Comparison of ENCODE assay signal across 9 mouse cellular contexts in the genomic region with DNA sequence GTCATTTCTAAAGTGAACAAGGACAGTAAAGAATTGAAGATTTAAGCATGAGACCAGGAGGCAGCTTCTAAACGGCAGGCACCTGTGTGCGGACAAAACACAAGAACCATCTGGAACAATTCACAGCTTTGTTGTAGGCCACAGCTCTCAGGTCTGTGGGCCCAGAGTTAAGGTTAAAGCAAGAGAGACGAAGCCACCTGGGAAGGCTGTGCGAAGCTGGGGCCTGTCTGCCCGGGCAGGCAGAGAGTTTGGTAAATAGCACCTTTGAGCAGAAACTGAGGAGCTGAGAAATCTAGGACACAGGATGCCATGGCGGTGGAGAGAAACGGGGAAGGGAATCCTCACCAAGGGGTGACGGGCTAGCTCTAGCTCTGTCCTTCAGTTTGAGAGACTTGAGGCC. TPM values are rescaled to one million over a fixed set of nuclear protein-coding genes. Genes with fewer than 3 reads are reported as not detected.
DNase-seq lines count a peak whose midpoint lies in the region; ATAC-seq lines count a peak whose summit lies in the region.
"Had no signal": no experiment of that assay in that cellular context is flagged by ENCODE, and none has a peak within 500 bp of the region (broad histone marks: within the 10 kb centered on the region; RNA-seq: fewer than 3 reads in every experiment).

No protein-coding gene starts in this region.

- intact Hi-C loops in heart, postnatal 25 days (cut with DNase I), result no loop called here
- intact Hi-C loops in left cerebral cortex, postnatal 25 days (cut with DNase I), result no loop called here

- no peak for DNase-seq in heart, postnatal 25 days (ENCODE audit: low spot score)
- DNase-seq in left cerebral cortex, postnatal 25 days (ENCODE audit: low spot score in 2 of 2), result no peak
- DNase-seq in cerebellum, adult 18-20 months, result no peak
- DNase-seq in kidney, adult 8-10 months, result no peak

- peak overlapping the region; percentile 87 for H3K4me2 ChIP-seq in heart, embryonic 11.5 days
- peak overlapping the region; percentile 74 for H3K4me2 ChIP-seq in hindbrain, embryonic 13.5 days
- peak overlapping the region; percentile 71 for H3K4me2 ChIP-seq in midbrain, embryonic 12.5 days (replicated peaks)

- H3K4me1 ChIP-seq in heart, embryonic 11.5 days (ENCODE audit: control insufficient read depth, insufficient read depth, low read length), result peaks cover 60% of the 10 kb centered on the region
- peaks cover 30% of the 10 kb centered on the region for H3K4me1 ChIP-seq in brown adipose tissue, adult 24 weeks (ENCODE audit: control insufficient read depth, insufficient read depth, insufficient read length, low read length)
- peaks cover 85% of the 10 kb centered on the region for H3K4me1 ChIP-seq in hindbrain, embryonic 13.5 days (replicated peaks)
- H3K4me1 ChIP-seq in midbrain, embryonic 12.5 days, result peaks cover 83% of the 10 kb centered on the region

- no peak for ATAC-seq in heart, embryonic 11.5 days (replicated peaks; ENCODE audit: insufficient number of reproducible peaks, low FRiP score, low TSS enrichment)
- ATAC-seq in hindbrain, embryonic 13.5 days (ENCODE audit: low FRiP score), result no peak
- ATAC-seq in midbrain, embryonic 12.5 days (ENCODE audit: low FRiP score, low read depth), result no peak

- no peaks in the 10 kb centered on the region for H3K27me3 ChIP-seq in heart, embryonic 11.5 days (ENCODE audit: control insufficient read depth, insufficient read depth, low read length)
- no peaks in the 10 kb centered on the region for H3K27me3 ChIP-seq in hindbrain, embryonic 13.5 days
- no peaks in the 10 kb centered on the region for H3K27me3 ChIP-seq in midbrain, embryonic 12.5 days

- no peaks in the 10 kb centered on the region for H3K36me3 ChIP-seq in heart, embryonic 11.5 days (ENCODE audit: control insufficient read depth, insufficient read depth, low read length)
- no peaks in the 10 kb centered on the region for H3K36me3 ChIP-seq in hindbrain, embryonic 13.5 days
- peaks cover 25% of the 10 kb centered on the region for H3K36me3 ChIP-seq in midbrain, embryonic 12.5 days

- peak overlapping the region; percentile 12; the same call in 1 of the 2 replicates for H3K9ac ChIP-seq in heart, embryonic 11.5 days (ENCODE audit: low read depth, low read length)
- H3K9ac ChIP-seq in hindbrain, embryonic 13.5 days, result peak overlapping the region; percentile 73
- peak overlapping the region; percentile 90 for H3K9ac ChIP-seq in midbrain, embryonic 12.5 days (replicated peaks)

- H3K9me3 ChIP-seq in heart, embryonic 11.5 days (replicated peaks; ENCODE audit: control insufficient read depth, low read length), result no peaks in the 10 kb centered on the region
- H3K9me3 ChIP-seq in hindbrain, embryonic 13.5 days, result no peaks in the 10 kb centered on the region
- no peaks in the 10 kb centered on the region for H3K9me3 ChIP-seq in midbrain, embryonic 12.5 days

- H3K4me3 ChIP-seq in heart, embryonic 11.5 days (ENCODE audit: low read depth, low read length), result no peak overlapping the region
- peak overlapping the region; percentile 95 for H3K4me3 ChIP-seq in brown adipose tissue, adult 24 weeks (ENCODE audit: insufficient read depth, low read depth, low read length)
- H3K4me3 ChIP-seq in hindbrain, embryonic 13.5 days, result peak overlapping the region; percentile 72
- H3K4me3 ChIP-seq in midbrain, embryonic 12.5 days, result peak overlapping the region; percentile 83

- 88% methylated on average over 8 of the region's 8 CpGs for whole genome bisulfite sequencing in heart, embryonic 11.5 days (ENCODE audit: insufficient replicate concordance)
- WGBS in hindbrain, embryonic 13.5 days, result 82% methylated on average over 8 of the region's 8 CpGs
- 92% methylated on average over 8 of the region's 8 CpGs for WGBS in midbrain, embryonic 12.5 days

- peak overlapping the region; percentile 25; the same call in 1 of the 2 replicates for H3K27ac ChIP-seq in heart, embryonic 11.5 days (ENCODE audit: low read depth, low read length)
- H3K27ac ChIP-seq in brown adipose tissue, adult 24 weeks (replicated peaks; ENCODE audit: low read depth, low read length), result no peak overlapping the region
- H3K27ac ChIP-seq in hindbrain, embryonic 13.5 days, result peak overlapping the region; percentile 87
- peak overlapping the region; percentile 88 for H3K27ac ChIP-seq in midbrain, embryonic 12.5 days (replicated peaks)

RNA-seq across cellular contexts. Expression of a gene that starts 3.4 kb away (rescaled TPM):
- 31.7 and 35.6 TPM in 2 replicates for polyA plus RNA-seq in heart, embryonic 11.5 days (2014; fragmentation: Nextera tagmentation; extraction: Ambion mirVana)
- 10 to 100 TPM; 25.7 to 29.2 TPM for total RNA-seq in heart, postnatal 25 days (2021)
- 16.6 and 53.4 TPM in 2 replicates for polyA plus RNA-seq in brown adipose tissue, adult 24 weeks (2012; ENCODE audit: insufficient read depth, insufficient read length, missing spikeins)
- 57.4 and 63.4 TPM in 2 replicates for polyA plus RNA-seq in hindbrain, embryonic 13.5 days (2015; fragmentation: Nextera tagmentation; extraction: Ambion mirVana)
- 162 and 172 TPM in 2 replicates for polyA plus RNA-seq in midbrain, embryonic 12.5 days (2016; fragmentation: Nextera tagmentation; extraction: Ambion mirVana)
- 10 to 100 TPM; 15.1 to 29.0 TPM for total RNA-seq in left cerebral cortex, postnatal 25 days (2021)

RNA-seq across cellular contexts. Expression of a gene that starts 35.5 kb away (rescaled TPM):
- 1.7 and 1.9 TPM in 2 replicates for polyA plus RNA-seq in heart, embryonic 11.5 days (2014; fragmentation: Nextera tagmentation; extraction: Ambion mirVana)
- not detected for total RNA-seq in heart, postnatal 25 days (2021)
- not detected in 2 replicates for polyA plus RNA-seq in brown adipose tissue, adult 24 weeks (2012; ENCODE audit: insufficient read depth, insufficient read length, missing spikeins)
- polyA plus RNA-seq in hindbrain, embryonic 13.5 days (2015; fragmentation: Nextera tagmentation; extraction: Ambion mirVana), result 0.30 and 0.35 TPM in 2 replicates
- polyA plus RNA-seq in midbrain, embryonic 12.5 days (2016; fragmentation: Nextera tagmentation; extraction: Ambion mirVana), result not detected in 2 replicates
- total RNA-seq in left cerebral cortex, postnatal 25 days (2021), result not detected
- polyA plus RNA-seq: embryonic facial prominence, embryonic 11.5 days had no signal

RNA-seq across cellular contexts. Expression of a gene that starts 38.5 kb away (rescaled TPM):
- polyA plus RNA-seq in heart, embryonic 11.5 days (2014; fragmentation: Nextera tagmentation; extraction: Ambion mirVana), result 10.6 and 13.4 TPM in 2 replicates
- 10 to 100 TPM; 11.6 to 12.1 TPM for total RNA-seq in heart, postnatal 25 days (2021)
- polyA plus RNA-seq in brown adipose tissue, adult 24 weeks (2012; ENCODE audit: insufficient read depth, insufficient read length, missing spikeins), result 0.38 and 0.55 TPM in 2 replicates
- 7.3 and 7.6 TPM in 2 replicates for polyA plus RNA-seq in hindbrain, embryonic 13.5 days (2015; fragmentation: Nextera tagmentation; extraction: Ambion mirVana)
- 10.9 and 15.0 TPM in 2 replicates for polyA plus RNA-seq in midbrain, embryonic 12.5 days (2016; fragmentation: Nextera tagmentation; extraction: Ambion mirVana)
- 10 to 100 TPM; 17.0 to 22.0 TPM for total RNA-seq in left cerebral cortex, postnatal 25 days (2021)

Comparison
In these comparisons a context has a peak if more than half of its experiments do, and no peak if none do; other contexts are left out.
1. H3K9ac ChIP-seq: peak in every context shown above with its lines; median percentile 90 in midbrain, embryonic 12.5 days; 73 in hindbrain, embryonic 13.5 days; 12 in heart, embryonic 11.5 days.